Mouse (Mus musculus): ENCODE results near the gene Cx3cl1. TPM values are rescaled to one million over a fixed set of nuclear protein-coding genes. Genes with fewer than 3 reads are reported as not detected.

Cx3cl1 gene
- polyA plus RNA-seq, 1 experiment = not detected

DNA sequence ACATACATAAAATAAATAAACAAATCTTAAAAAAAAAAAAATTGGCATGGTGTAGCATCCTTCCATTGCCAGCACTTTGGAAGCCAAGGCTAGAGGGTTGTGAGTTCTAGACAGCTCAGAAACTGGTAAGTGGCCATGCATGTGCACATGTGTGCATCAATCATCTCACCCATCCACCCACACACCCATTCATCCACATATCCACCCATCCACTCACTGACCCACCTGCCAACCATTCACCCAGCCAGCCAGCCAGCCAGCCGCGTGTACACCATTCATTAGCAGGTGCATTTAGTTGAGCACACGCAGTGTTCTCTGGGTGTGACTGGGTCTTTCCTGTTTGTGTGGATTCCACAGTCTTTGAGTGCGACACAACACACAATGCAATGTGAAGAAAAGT, 34.0 kb downstream of the Cx3cl1 start:
- no peak for TF ChIP-seq GATA1 (IDR thresholded peaks at IDR 0.05; ENCODE audit: low read length)

GRCm38 (mm10) chr8:94807506-94807905, 35.7 kb downstream of the Cx3cl1 start:
- no peak for TF ChIP-seq GATA1 (IDR thresholded peaks at IDR 0.05; ENCODE audit: low read length)

- no peak for TF ChIP-seq GATA1 (IDR thresholded peaks at IDR 0.05; ENCODE audit: low read length)
These were observed 36.6 kb downstream of the Cx3cl1 start for GRCm38 (mm10) chr8:94808372-94808771.

GRCm38 (mm10) chr8:94810153-94810552, 38.3 kb downstream of the Cx3cl1 start, which contains the start of gene Ccl17:
TSS of gene Ccl17 (plus strand) at chr8:94810453.
- TF ChIP-seq GATA1 (IDR thresholded peaks at IDR 0.05; ENCODE audit: low read length) = no peak

- no peak for TF ChIP-seq GATA1 (IDR thresholded peaks at IDR 0.05; ENCODE audit: low read length)
These were observed 39.0 kb downstream of the Cx3cl1 start for GRCm38 (mm10) chr8:94810855-94811254.

- TF ChIP-seq GATA1 (IDR thresholded peaks at IDR 0.05; ENCODE audit: low read length) = no peak
These were observed 39.8 kb downstream of the Cx3cl1 start for GRCm38 (mm10) chr8:94811654-94812053.

DNA sequence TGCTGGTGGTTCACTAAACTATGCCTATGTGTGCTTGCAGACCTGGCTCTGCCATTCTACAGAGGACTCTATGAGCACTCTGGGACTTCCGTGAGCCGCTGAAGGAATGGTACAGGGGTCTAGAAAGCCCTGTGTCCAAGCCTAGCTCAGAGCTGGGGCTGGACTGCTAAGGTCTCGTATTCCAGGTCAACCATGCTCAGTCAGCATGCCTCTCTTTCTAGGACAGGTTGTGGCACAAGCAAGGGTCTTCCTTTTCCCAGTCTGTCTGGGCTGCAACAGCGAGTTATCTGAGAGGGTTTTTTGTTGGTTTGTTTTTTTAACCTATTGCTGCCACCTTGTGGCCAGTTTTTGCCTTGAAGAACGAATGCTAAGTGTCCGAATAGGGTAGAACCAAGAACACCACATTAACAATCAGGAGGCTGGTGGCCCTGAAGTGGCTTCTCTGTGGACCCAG, 40.9 kb downstream of the Cx3cl1 start:
- no peak for TF ChIP-seq GATA1 (IDR thresholded peaks at IDR 0.05; ENCODE audit: low read length)

DNA sequence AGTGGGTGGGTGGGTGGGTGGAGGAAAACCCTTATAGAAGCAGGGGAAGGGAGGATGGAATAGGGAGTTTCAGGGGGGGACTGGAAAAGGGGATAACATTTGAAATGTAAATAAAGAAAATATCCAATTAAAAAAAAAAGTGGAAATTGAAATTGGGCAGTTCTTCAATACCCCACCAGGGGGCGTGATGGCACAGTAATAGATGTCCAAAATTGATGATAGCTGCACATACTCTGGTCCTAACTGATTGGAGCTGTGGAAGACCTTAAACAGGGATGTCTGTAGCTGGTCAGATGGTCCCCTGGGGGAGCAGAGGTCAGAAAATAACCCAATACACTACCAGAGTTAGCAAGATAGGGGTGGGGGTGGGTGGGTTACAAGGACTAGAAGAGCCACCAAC, 42.7 kb downstream of the Cx3cl1 start:
- TF ChIP-seq GATA1 (IDR thresholded peaks at IDR 0.05; ENCODE audit: low read length) = no peak

- no peak for TF ChIP-seq GATA1 (IDR thresholded peaks at IDR 0.05; ENCODE audit: low read length)
These were observed 46.1 kb downstream of the Cx3cl1 start for GRCm38 (mm10) chr8:94817933-94818332.

DNA sequence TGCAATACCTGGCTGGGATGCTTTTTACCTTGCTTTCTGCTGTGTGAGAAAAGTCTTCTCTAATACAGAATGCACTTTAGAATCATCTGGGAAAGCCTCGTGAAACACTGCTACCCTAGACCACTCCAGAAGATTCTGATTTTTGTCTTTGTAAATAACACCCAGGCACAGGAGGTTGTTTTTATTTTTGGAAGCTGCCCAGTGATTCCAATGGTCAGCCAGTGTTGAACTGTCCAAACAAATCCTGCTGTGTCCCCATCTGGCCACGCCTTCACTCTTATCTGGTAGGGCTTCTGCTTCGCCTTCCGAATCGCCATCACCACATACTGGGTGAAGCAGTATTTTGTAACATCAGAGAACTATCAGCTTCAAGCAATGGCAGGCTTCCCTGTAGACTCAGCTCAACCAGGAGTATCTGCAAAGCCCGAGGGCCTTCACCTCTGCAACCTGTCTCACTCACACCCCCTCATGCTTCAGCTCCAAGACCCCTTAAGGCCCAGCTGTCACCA, 47.9 kb downstream of the Cx3cl1 start:
- no peak for TF ChIP-seq GATA1 (IDR thresholded peaks at IDR 0.05; ENCODE audit: low read length)

GRCm38 (mm10) chr8:94820553-94820952, 48.7 kb downstream of the Cx3cl1 start:
- TF ChIP-seq GATA1 (IDR thresholded peaks at IDR 0.05; ENCODE audit: low read length) = no peak

DNA sequence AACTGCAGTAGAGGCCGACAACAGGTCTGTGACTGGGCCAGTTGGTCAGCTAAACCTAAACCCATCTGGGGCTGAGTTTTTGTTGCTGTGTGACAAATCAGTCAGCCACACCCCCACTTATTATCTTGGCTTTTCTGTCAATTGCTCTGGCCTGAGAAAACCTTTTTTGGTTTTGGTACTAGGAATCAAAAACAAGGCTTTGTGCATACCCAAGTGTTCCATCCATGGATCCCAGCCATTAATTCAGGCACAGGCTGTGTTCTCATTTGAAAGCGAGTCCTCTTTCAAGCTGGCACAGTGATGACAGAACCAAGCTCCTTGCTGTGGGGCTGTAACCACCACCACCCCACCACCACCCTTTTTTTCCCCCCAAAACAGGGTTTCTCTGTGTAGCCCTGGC, 49.6 kb downstream of the Cx3cl1 start:
- no peak for TF ChIP-seq GATA1 (IDR thresholded peaks at IDR 0.05; ENCODE audit: low read length)

DNA sequence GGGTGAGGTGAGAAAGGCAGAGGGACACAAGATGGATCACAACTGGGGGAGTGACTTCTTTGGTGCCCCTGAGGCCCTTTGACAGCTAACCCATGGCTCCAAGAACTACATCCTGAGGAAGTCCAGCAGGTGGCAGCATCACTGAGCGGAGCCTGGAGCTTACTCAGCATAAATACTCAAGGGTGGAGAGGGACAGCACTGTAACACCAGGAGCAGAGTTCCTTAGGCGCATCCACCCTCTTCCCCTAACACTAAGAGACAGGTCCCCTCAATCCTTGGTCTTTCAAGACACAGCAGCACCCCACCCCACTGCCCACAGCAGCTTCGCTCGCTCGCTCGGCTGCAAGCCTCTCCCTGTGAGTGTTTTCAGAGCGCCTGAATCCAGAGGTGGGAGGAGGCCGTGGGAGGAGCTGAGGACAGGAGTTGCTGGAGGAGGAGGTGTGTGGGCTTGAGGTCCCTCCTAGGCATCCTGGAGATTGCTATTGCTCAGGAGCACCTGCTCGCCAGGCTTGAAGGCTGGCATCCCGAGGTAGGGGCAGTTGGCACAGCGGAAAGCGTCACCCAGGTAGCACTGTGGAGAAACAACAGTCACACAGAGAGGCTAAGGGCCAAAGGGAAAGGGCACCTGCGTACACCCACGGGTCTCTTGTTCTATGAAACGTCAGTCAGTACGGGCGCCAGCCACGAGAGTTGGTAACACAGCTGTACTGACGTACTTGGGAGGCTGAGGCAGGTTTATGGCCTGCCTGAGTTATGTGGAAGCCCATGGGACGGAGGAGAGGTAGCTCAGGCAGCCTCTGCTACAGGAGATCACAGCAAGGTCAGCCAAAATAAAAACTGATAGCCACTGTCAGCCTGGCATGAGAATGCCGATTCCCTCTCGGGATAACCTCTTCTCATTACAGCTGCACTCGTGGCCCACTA, 51.1 kb downstream of the Cx3cl1 start:
- no peak for TF ChIP-seq GATA1 (IDR thresholded peaks at IDR 0.05; ENCODE audit: low read length)

DNA sequence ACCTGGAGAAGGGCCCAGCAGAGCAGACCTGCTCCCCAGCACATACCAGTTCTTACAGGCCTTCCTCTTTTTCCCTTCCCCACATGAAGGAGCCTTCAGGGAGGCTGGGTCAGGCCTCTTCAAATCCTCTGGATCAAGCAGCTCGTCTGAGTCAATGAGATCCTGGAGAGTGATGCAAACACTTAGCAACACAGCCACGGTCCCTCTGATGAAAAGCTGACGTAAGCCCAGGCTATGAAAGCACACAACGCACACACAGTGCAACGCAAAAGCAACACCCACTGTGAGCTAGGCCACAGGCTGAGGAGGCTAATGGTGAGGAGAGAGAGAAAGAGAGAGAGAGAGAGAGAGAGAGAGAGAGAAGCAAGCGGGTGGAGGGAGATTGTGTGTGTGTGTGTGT, 53.4 kb downstream of the Cx3cl1 start:
- no peak for TF ChIP-seq GATA1 (IDR thresholded peaks at IDR 0.05; ENCODE audit: low read length)

- TF ChIP-seq GATA1 (IDR thresholded peaks at IDR 0.05; ENCODE audit: low read length) = no peak
These were observed 54.4 kb downstream of the Cx3cl1 start for GRCm38 (mm10) chr8:94826210-94826609.

- TF ChIP-seq GATA1 (IDR thresholded peaks at IDR 0.05; ENCODE audit: low read length) = no peak
These were observed 56.5 kb downstream of the Cx3cl1 start for GRCm38 (mm10) chr8:94828284-94828683.

Other genes starting within 250 kb of the Cx3cl1 start
- gene Cpne2, start 239.0 kb upstream of the Cx3cl1 start, polyA plus RNA-seq (2012) = 0.03 and 0.08 TPM in 2 replicates
- gene Rspry1, start 170.1 kb upstream of the Cx3cl1 start, polyA plus RNA-seq (2012) = 12.4 and 12.9 TPM in 2 replicates
- 106 and 163 TPM in 2 replicates for gene Fam192a, start 170.0 kb upstream of the Cx3cl1 start, polyA plus RNA-seq (2012)
- 91.2 and 237 TPM in 2 replicates for gene Arl2bp, start 105.4 kb upstream of the Cx3cl1 start, polyA plus RNA-seq (2012)
- not detected in 2 replicates for gene Pllp, start 75.7 kb upstream of the Cx3cl1 start, polyA plus RNA-seq (2012)
- not detected in 2 replicates for gene Ccl22, start 26.4 kb upstream of the Cx3cl1 start, polyA plus RNA-seq (2012)
- gene Ccl17, start 38.4 kb downstream of the Cx3cl1 start, polyA plus RNA-seq (2012) = not detected in 2 replicates
- 129 and 234 TPM in 2 replicates for gene Coq9, start 66.3 kb downstream of the Cx3cl1 start, polyA plus RNA-seq (2012)
- 268 and 743 TPM in 2 replicates for gene Ciapin1, start 66.3 kb downstream of the Cx3cl1 start, polyA plus RNA-seq (2012)
- 28.3 and 30.8 TPM in 2 replicates for gene Polr2c, start 85.4 kb downstream of the Cx3cl1 start, polyA plus RNA-seq (2012)
- 0.15 and 0.22 TPM in 2 replicates for gene Dok4, start 104.3 kb downstream of the Cx3cl1 start, polyA plus RNA-seq (2012)
- gene Ccdc102a, start 146.1 kb downstream of the Cx3cl1 start, polyA plus RNA-seq (2012) = 1.4 and 1.6 TPM in 2 replicates
- gene Adgrg5, start 151.7 kb downstream of the Cx3cl1 start, polyA plus RNA-seq (2012) = not detected in 2 replicates
- gene Adgrg1, start 202.7 kb downstream of the Cx3cl1 start, polyA plus RNA-seq (2012) = 124 and 249 TPM in 2 replicates
- 0.18 TPM in 1 of 2 replicates, not detected in the other for gene Adgrg3, start 245.7 kb downstream of the Cx3cl1 start, polyA plus RNA-seq (2012)